Comparison of ENCODE assay signal across 22 mouse cellular contexts in genomic region chr6:134518450-134518849, GRCm38 (mm10). TPM values are rescaled to one million over a fixed set of nuclear protein-coding genes. Genes with fewer than 3 reads are reported as not detected.
DNase-seq lines count a peak whose midpoint lies in the region; ATAC-seq lines count a peak whose summit lies in the region.
"Had no signal": no experiment of that assay in that cellular context is flagged by ENCODE, and none has a peak within 500 bp of the region (broad histone marks: within the 10 kb centered on the region; RNA-seq: fewer than 3 reads in every experiment).

No protein-coding gene starts in this region.

- H3K9ac ChIP-seq in limb, embryonic 11.5 days (ENCODE audit: low read length), result no peak overlapping the region
- H3K9ac ChIP-seq: embryonic facial prominence, embryonic 12.5 days; forebrain, embryonic 13.5 days; forebrain, embryonic 15.5 days; forebrain, postnatal 0 days had no signal

- 93% methylated on average over 5 of the region's 5 CpGs for WGBS in limb, embryonic 11.5 days
- 90% methylated on average over 5 of the region's 5 CpGs for WGBS in limb, embryonic 10.5 days

- peaks cover 19% of the 10 kb centered on the region for H3K4me1 ChIP-seq in limb, embryonic 11.5 days (ENCODE audit: control insufficient read depth, insufficient read depth, low read length)
- peaks cover 35% of the 10 kb centered on the region for H3K4me1 ChIP-seq in limb, embryonic 10.5 days

- H3K4me2 ChIP-seq in limb, embryonic 11.5 days (ENCODE audit: low read depth, severe bottlenecking), result no peak overlapping the region
- H3K4me2 ChIP-seq: embryonic facial prominence, embryonic 12.5 days; forebrain, embryonic 13.5 days; forebrain, embryonic 15.5 days had no signal

- no peak overlapping the region for H3K27ac ChIP-seq in limb, embryonic 11.5 days (replicated peaks; ENCODE audit: low read depth, low read length)
- no peak overlapping the region for H3K27ac ChIP-seq in limb, embryonic 10.5 days
- H3K27ac ChIP-seq: embryonic facial prominence, embryonic 10.5 days; embryonic facial prominence, embryonic 12.5 days; forebrain, embryonic 13.5 days; forebrain, embryonic 15.5 days had no signal

- no peak for ATAC-seq in limb, embryonic 11.5 days (ENCODE audit: insufficient number of reproducible peaks, low FRiP score, low TSS enrichment, low read depth)
- ATAC-seq: CD4-positive, CD25-positive, alpha-beta regulatory T cell, adult 4 months; forebrain, embryonic 13.5 days; forebrain, embryonic 15.5 days; forebrain, postnatal 0 days had no signal

- no peaks in the 10 kb centered on the region for H3K27me3 ChIP-seq in limb, embryonic 11.5 days (ENCODE audit: control insufficient read depth, insufficient read depth, low read length)
- H3K27me3 ChIP-seq in limb, embryonic 10.5 days (ENCODE audit: low read depth, poor library complexity, severe bottlenecking), result no peaks in the 10 kb centered on the region
- H3K27me3 ChIP-seq: CH12.LX; embryonic facial prominence, embryonic 12.5 days; forebrain, embryonic 13.5 days; forebrain, embryonic 15.5 days had no signal

- H3K36me3 ChIP-seq in limb, embryonic 11.5 days (ENCODE audit: control insufficient read depth, insufficient read depth, low read length), result 0 out of 2 replicates have a peak, but pooled peaks cover 5% of the 10 kb centered on the region
- H3K36me3 ChIP-seq in limb, embryonic 10.5 days, result peaks cover 7% of the 10 kb centered on the region

- no peaks in the 10 kb centered on the region for H3K9me3 ChIP-seq in limb, embryonic 11.5 days (ENCODE audit: control insufficient read depth, low read length)
- H3K9me3 ChIP-seq in limb, embryonic 10.5 days (replicated peaks), result no peaks in the 10 kb centered on the region
- H3K9me3 ChIP-seq: embryonic facial prominence, embryonic 10.5 days; embryonic facial prominence, embryonic 12.5 days; forebrain, embryonic 13.5 days; forebrain, embryonic 15.5 days; G1E had no signal

- DNase-seq in limb, embryonic 11.5 days (ENCODE audit: low spot score), result peak; percentile 4
- DNase-seq in limb, embryonic 10.5 days (ENCODE audit: low spot score), result no peak
- peak; percentile 70 for DNase-seq in NIH3T3 (ENCODE audit: low read depth)
- DNase-seq in adrenal gland, postnatal 4 days (ENCODE audit: low spot score in 2 of 2), result no peak
- no peak for DNase-seq in cerebellum, postnatal 36 days
- DNase-seq: adrenal gland, adult 8-10 months; adrenal gland, postnatal 14 days; adrenal gland, postnatal 36 days; B cell, adult 2 months; cerebellum, adult 11 months; cerebellum, adult 18-20 months; cerebellum, adult 8-10 months; cerebellum, adult 9-11 months; cerebellum, postnatal 14 days; forebrain, postnatal 0 days had no signal

- H3K4me3 ChIP-seq in limb, embryonic 11.5 days (ENCODE audit: low read depth, low read length), result no peak overlapping the region
- no peak overlapping the region for H3K4me3 ChIP-seq in limb, embryonic 10.5 days
- H3K4me3 ChIP-seq: embryonic facial prominence, embryonic 10.5 days; embryonic facial prominence, embryonic 12.5 days; forebrain, embryonic 13.5 days; forebrain, embryonic 15.5 days had no signal

RNA-seq across cellular contexts. Expression of gene Lrp6, which starts 48.3 kb away (rescaled TPM):
- polyA plus RNA-seq in limb, embryonic 11.5 days (2014; fragmentation: Nextera tagmentation; extraction: Ambion mirVana), result 32.8 and 38.4 TPM in 2 replicates
- 25.3 and 33.4 TPM in 2 replicates for polyA plus RNA-seq in limb, embryonic 10.5 days (2016; fragmentation: Nextera tagmentation; extraction: Ambion mirVana)
- total RNA-seq in adrenal gland, postnatal 4 days (2021), result 10 to 100 TPM; 87.0 to 90.5 TPM

Comparison
In these comparisons a context has a peak if more than half of its experiments do, and no peak if none do; other contexts are left out.
1. DNase-seq: peak in limb, embryonic 11.5 days (single experiment) and NIH3T3 (single experiment); none in limb, embryonic 10.5 days (single experiment), adrenal gland, postnatal 4 days (0 of 2) and cerebellum, postnatal 36 days (0 of 2).